Mouse (Mus musculus) midbrain, embryonic 14.5 days (tissue): Measurements from ENCODE around the gene Arhgef3. TPM values are rescaled to one million over a fixed set of nuclear protein-coding genes. Genes with fewer than 3 reads are reported as not detected.

Source experiments
- ATAC-seq: fragments of 200-750 bp; cut with Nextera tagmentation; 2 replicates; pipeline ENCODE4 v1.8.0; 2017; ENCODE audit warnings: moderate number of reproducible peaks, moderate library complexity; ENCODE audit not compliant: low FRiP score, low TSS enrichment
- DNase-seq: peaks from one replicate; pipeline ENCODE4 v3.0.0-alpha.2; 2015
- H3K27ac ChIP-seq: fragments of 300-500 bp; sonication (generic); replicated peaks from 2 replicates; pipeline ENCODE4 v1.5.1; 2014; ENCODE audit warnings: mild to moderate bottlenecking, low read depth, low read length, moderate library complexity
- H3K27me3 ChIP-seq: fragments of 300-500 bp; sonication (generic); 2 replicates; pipeline ENCODE4 v1.6.1; 2014; ENCODE audit warnings: low read length, control low read depth, mixed read lengths; ENCODE audit not compliant: control insufficient read depth, insufficient read depth
- H3K36me3 ChIP-seq: fragments of 300-500 bp; sonication (generic); 2 replicates; pipeline ENCODE4 v1.6.1; 2014; ENCODE audit warnings: low read length, control low read depth; ENCODE audit not compliant: control insufficient read depth, insufficient read depth
- H3K4me1 ChIP-seq: fragments of 300-500 bp; sonication (generic); 2 replicates; pipeline ENCODE4 v1.6.1; 2014; ENCODE audit warnings: mild to moderate bottlenecking, antibody characterized with exemption, low read length, control low read depth; ENCODE audit not compliant: control insufficient read depth, insufficient read depth
- H3K4me2 ChIP-seq: fragments of 300-500 bp; sonication (generic); 2 replicates; pipeline ENCODE4 v1.6.1; 2014; ENCODE audit warnings: mild to moderate bottlenecking, low read length, moderate library complexity
- H3K4me3 ChIP-seq: fragments of 300-500 bp; sonication (generic); replicated peaks from 2 replicates; pipeline ENCODE4 v1.5.1; 2014; ENCODE audit warnings: low read depth, low read length
- H3K9ac ChIP-seq: fragments of 300-500 bp; sonication (generic); replicated peaks from 2 replicates; pipeline ENCODE4 v1.6.1; 2014; ENCODE audit warnings: mild to moderate bottlenecking, low read length, moderate library complexity
- H3K9me3 ChIP-seq: fragments of 300-500 bp; sonication (generic); 2 replicates; pipeline ENCODE4 v1.6.1; 2016; ENCODE audit warnings: low read length, control low read depth, mixed read lengths; ENCODE audit not compliant: control insufficient read depth
- WGBS: fragments of 180-500 bp; shearing (Covaris S2); extraction: QIAGEN DNeasy Blood & Tissue Kit; methylation state at CpG from one replicate; pipeline ENCODE4 v1.1.7; 2014; 5-methylcytosine and 5-hydroxymethylcytosine counted together
- polyA plus RNA-seq: library from polyadenylated mRNA; unstranded; fragments of >200 nt; fragmentation: Nextera tagmentation; extraction: Ambion mirVana; gene quantifications from 2 replicates; pipeline ENCODE4 v1.2.1, GENCODE M21; 2014

Arhgef3 gene
- polyA plus RNA-seq, 1 experiment from 2014 or later: 5.3 TPM

GRCm38 (mm10) chr14:27231974-27232780 is 117.5 kb downstream of the Arhgef3 start:
- DNase-seq: no peak
- no peak for ATAC-seq
- Histone ChIP-seq H3K27ac (no peak overlapping the region), H3K36me3 (no peaks in the 10 kb centered on the region), H3K4me2 (no peak overlapping the region), H3K9ac (no peak overlapping the region), H3K4me1 (peaks cover 7% of the 10 kb centered on the region), H3K4me3 (no peak overlapping the region), H3K27me3 (no peaks in the 10 kb centered on the region), H3K9me3 (no peaks in the 10 kb centered on the region)
- 91% methylated on average over 25 of the region's 25 CpGs for WGBS

- no peak overlapping the region for H3K4me2 ChIP-seq
- no peak overlapping the region for H3K4me3 ChIP-seq
- peaks cover 7% of the 10 kb centered on the region for H3K4me1 ChIP-seq
- no peak overlapping the region for H3K27ac ChIP-seq
- H3K9ac ChIP-seq: no peak overlapping the region
- WGBS: 93% methylated on average over 7 of the region's 7 CpGs
- no peaks in the 10 kb centered on the region for H3K9me3 ChIP-seq
- H3K36me3 ChIP-seq: no peaks in the 10 kb centered on the region
- H3K27me3 ChIP-seq: no peaks in the 10 kb centered on the region
- DNase-seq (no peak), ATAC-seq (no peak)
These were observed 118.4 kb downstream of the Arhgef3 start for GRCm38 (mm10) chr14:27233056-27233455.

GRCm38 (mm10) chr14:27233656-27234055 is 119.0 kb downstream of the Arhgef3 start:
- Histone ChIP-seq H3K9me3 (no peaks in the 10 kb centered on the region), H3K36me3 (no peaks in the 10 kb centered on the region), H3K27me3 (no peaks in the 10 kb centered on the region), H3K4me3 (no peak overlapping the region), H3K27ac (no peak overlapping the region), H3K4me2 (no peak overlapping the region), H3K9ac (no peak overlapping the region), H3K4me1 (peaks cover 7% of the 10 kb centered on the region)
- DNase-seq (no peak), ATAC-seq (no peak)
- 83% methylated on average over 2 of the region's 2 CpGs for WGBS

- no peaks in the 10 kb centered on the region for H3K27me3 ChIP-seq
- no peak overlapping the region for H3K9ac ChIP-seq
- 76% methylated on average over 4 of the region's 4 CpGs for WGBS
- H3K27ac ChIP-seq: no peak overlapping the region
- DNase-seq (no peak), ATAC-seq (no peak)
- H3K36me3 ChIP-seq: no peaks in the 10 kb centered on the region
- peaks cover 7% of the 10 kb centered on the region for H3K4me1 ChIP-seq
- no peak overlapping the region for H3K4me2 ChIP-seq
- no peaks in the 10 kb centered on the region for H3K9me3 ChIP-seq
- H3K4me3 ChIP-seq: no peak overlapping the region
These were observed 119.7 kb downstream of the Arhgef3 start for GRCm38 (mm10) chr14:27234270-27234840.

- Histone ChIP-seq H3K9me3 (no peaks in the 10 kb centered on the region), H3K27me3 (no peaks in the 10 kb centered on the region), H3K4me3 (no peak overlapping the region), H3K4me1 (peaks cover under 1% of the 10 kb centered on the region), H3K27ac (no peak overlapping the region), H3K36me3 (no peaks in the 10 kb centered on the region), H3K9ac (no peak overlapping the region), H3K4me2 (no peak overlapping the region)
- WGBS: 78% methylated on average over 6 of the region's 6 CpGs
- DNase-seq (no peak), ATAC-seq (no peak)
These were observed 121.3 kb downstream of the Arhgef3 start for GRCm38 (mm10) chr14:27235897-27236553.

- Histone ChIP-seq H3K36me3 (no peaks in the 10 kb centered on the region), H3K4me1 (no peaks in the 10 kb centered on the region), H3K9ac (no peak overlapping the region), H3K4me2 (no peak overlapping the region), H3K9me3 (no peaks in the 10 kb centered on the region), H3K4me3 (no peak overlapping the region), H3K27me3 (no peaks in the 10 kb centered on the region), H3K27ac (no peak overlapping the region)
- ATAC-seq (no peak), DNase-seq (no peak)
- WGBS: 63% methylated on average over 12 of the region's 12 CpGs
These were observed 123.0 kb downstream of the Arhgef3 start for GRCm38 (mm10) chr14:27237522-27238187.

GRCm38 (mm10) chr14:27238600-27239118 is 124.0 kb downstream of the Arhgef3 start:
- DNase-seq: no peak
- H3K27ac ChIP-seq: no peak overlapping the region

GRCm38 (mm10) chr14:27239551-27240091 is 124.9 kb downstream of the Arhgef3 start:
- no peak overlapping the region for H3K4me3 ChIP-seq

More at GRCm38 (mm10) chr14:27238600-27239118, 124.0 kb downstream of the Arhgef3 start:
- Histone ChIP-seq H3K9ac (no peak overlapping the region), H3K4me1 (no peaks in the 10 kb centered on the region), H3K27me3 (no peaks in the 10 kb centered on the region), H3K4me3 (no peak overlapping the region), H3K9me3 (no peaks in the 10 kb centered on the region), H3K36me3 (no peaks in the 10 kb centered on the region), H3K4me2 (no peak overlapping the region)
- ATAC-seq: no peak
- 92% methylated on average over 8 of the region's 8 CpGs for WGBS

More at GRCm38 (mm10) chr14:27239551-27240091, 124.9 kb downstream of the Arhgef3 start:
- no peaks in the 10 kb centered on the region for H3K36me3 ChIP-seq
- H3K27ac ChIP-seq: no peak overlapping the region
- no peaks in the 10 kb centered on the region for H3K9me3 ChIP-seq
- no peak for DNase-seq
- H3K9ac ChIP-seq: no peak overlapping the region
- H3K27me3 ChIP-seq: no peaks in the 10 kb centered on the region
- H3K4me1 ChIP-seq: no peaks in the 10 kb centered on the region
- WGBS: 92% methylated on average over 3 of the region's 3 CpGs
- H3K4me2 ChIP-seq: no peak overlapping the region
- no peak for ATAC-seq
